Mouse (Mus musculus) liver, adult 2 months (tissue): Measurements from ENCODE around the gene Gm5127.

Experiments used
- CTCF ChIP-seq: fragments of 200-500 bp; IDR thresholded peaks from 2 replicates; pipeline ENCODE4 v1.5.1; 2011; ENCODE audit warnings: low read depth, low read length, control low read depth
- POLR2A ChIP-seq: fragments of 200-500 bp; IDR thresholded peaks from 2 replicates; pipeline ENCODE4 v1.6.1; 2011; ENCODE audit warnings: low read length, control low read depth; ENCODE audit not compliant: insufficient read depth; ENCODE audit errors: extremely low read depth

GRCm38 (mm10) chrX:106704590-106704989 is 121.6 kb downstream of the Gm5127 start:
- no peak for TF ChIP-seq CTCF
- TF ChIP-seq POLR2A, result no peak
